Mouse (Mus musculus) layer of hippocampus, postnatal 14 days (tissue): ENCODE data around the gene Mipep. TPM values are rescaled to one million over a fixed set of nuclear protein-coding genes. Genes with fewer than 3 reads are reported as not detected.

Experiments used
- DNase-seq, 2 experiments: peaks; one replicate each; pipeline ENCODE4 v3.0.0; 2021 to 2022; ENCODE audit warnings: low spot score in 2 of 2, mixed read lengths in 1 of 2
- total RNA-seq, 2 experiments: library from RNA; stranded (reverse); gene quantifications; 2 replicates each; pipeline ENCODE4 v1.2.3; 2021

The Mipep gene
- total RNA-seq, 2 experiments from 2014 or later, result 29.2 to 29.5 TPM

DNA sequence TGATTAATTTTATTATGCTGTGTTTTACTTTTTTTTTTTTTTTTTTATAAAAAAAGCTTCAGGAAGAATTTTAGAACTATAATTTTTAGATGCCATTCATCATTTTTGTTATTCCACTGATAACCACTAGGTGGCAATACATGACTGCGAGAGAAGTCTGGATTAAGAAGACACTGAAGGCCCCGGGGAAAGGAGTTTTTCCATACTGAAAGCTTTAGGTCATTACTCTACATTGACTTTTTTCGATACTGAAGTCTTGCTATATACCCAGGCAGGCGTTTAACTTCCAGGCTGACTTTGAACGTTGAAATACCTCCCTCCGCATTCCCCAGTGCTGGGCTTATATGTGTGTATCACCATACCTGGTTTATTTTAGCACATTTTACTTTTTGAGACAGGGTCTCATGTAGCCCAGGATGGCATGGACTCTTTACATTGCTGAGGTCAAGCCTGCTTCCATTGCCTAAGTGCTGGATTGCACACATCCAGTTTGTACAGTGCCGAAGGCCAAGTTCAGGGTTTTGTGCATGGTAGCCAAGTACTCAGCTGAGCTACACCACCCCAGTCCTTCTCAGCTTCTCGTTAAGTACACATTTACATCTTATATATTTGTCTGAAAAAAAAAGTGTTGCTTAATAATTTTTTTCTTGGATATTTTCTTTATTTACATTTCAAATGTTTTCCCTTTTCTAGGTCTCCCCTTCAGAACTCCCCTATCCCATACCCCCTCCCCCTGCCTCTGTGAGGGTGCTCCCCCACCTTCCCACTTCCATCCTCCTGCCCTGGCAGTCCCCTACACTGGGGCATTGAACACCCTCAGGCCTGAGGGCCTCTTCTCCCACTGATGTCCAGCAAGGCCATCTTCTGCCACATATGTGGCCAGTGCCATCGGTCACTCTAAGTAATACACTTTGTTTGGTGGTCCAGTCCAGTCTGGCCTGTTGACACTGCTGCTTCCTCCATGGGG, 15.7 kb downstream of the Mipep start:
- peak in 1 of 2 experiments; percentile 65 for DNase-seq

DNA sequence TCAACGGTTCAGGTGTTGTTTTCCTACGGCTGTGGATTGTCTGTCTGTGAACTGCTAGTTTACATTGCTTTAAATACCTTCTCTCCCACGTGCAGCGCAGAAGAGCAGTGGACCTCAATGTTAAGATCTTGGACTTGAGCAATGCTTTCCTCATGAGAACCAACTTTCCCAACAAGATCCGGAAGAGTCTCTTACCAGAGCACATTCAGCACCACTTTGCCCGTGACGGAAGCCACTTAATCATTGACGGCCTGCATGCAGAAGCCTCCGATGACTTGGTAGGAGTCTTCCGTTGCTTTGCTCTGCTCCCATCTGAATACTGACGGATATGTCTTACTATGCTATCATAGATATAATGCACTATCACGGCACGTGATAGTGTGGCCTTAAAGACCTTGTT, 17.7 kb downstream of the Mipep start:
- DNase-seq, result no peak

DNA sequence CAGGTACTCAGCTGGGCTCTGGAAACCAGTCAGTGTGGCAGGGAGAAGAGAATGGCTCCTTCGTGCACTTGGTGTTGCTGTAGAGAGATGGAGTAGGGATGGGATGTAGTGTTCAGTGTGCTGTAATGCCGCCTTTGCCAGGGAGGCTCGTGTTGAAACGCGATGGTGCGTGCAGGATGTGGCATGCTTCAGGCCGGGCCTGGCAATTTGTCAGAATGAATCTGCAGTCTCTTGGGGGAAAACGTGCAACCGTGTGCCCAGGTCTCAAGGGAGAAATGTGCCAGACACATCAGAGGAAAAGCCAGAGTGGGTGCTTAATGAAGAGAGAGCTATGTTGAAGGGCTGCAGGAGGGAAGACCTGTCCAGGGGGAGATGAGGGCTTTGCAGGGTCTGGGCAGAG, 20.6 kb downstream of the Mipep start:
- DNase-seq, result no peak

DNA sequence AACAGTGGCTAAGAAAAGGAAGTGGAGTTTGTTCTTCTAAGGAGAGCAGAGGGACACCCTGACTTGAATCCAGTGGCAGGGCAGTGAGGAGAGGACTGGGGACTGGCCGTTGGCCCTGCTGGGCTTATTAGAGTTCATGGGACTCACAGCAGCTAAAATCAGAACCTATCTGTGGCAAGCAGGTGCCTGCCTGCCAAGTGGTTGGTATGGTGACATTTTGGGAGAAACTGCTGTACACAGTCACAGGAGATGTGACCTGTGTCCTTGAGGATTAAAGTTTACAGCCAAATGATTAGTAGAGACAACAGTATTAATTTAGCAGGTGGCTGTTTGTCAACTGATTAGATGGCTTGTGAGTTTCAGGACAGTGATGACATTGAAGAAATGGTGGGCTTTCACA, 21.5 kb downstream of the Mipep start:
- DNase-seq, result no peak

DNA sequence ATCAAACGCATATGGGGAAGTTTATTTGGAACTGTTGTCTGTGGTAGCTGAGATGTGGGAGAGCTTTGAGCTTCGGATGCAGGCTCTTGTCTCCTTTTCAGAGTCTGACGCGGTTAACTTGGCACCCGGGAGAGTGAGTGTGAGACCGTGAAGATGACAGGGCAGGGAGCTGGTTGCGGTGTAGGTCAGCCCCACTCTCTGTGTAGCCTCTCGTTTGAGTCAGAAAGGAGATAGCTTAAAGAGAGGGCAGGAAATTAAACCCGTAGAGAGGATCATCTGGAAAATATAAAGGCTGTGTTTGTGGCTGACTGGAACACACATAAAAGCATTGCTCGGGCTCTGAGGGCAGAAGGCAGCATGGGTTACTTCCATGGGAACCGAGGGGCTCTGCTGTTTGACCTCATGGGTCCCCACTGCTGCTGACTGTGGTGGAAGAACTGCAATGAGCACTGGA, 22.5 kb downstream of the Mipep start:
- DNase-seq, result no peak

DNA sequence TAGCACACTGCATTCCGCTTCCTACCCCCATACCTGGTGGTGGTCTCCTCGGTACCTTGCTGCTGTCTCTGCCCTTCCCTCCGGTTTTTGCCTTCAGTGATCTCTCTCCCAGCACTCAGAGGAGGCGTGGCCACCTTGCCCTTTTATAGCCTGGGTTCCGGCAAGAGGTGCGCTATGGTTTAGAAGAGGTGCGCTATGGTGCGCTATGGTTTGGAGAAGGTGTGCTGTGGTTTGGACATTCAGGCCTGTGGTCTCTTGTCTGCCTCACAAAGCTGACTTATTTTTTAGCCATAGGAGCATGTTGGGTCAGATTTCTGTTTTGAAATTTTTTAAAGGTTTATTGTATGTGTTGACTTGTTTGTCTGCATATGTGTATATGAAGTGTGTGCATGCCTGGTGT, 25.5 kb downstream of the Mipep start:
- no peak for DNase-seq

DNA sequence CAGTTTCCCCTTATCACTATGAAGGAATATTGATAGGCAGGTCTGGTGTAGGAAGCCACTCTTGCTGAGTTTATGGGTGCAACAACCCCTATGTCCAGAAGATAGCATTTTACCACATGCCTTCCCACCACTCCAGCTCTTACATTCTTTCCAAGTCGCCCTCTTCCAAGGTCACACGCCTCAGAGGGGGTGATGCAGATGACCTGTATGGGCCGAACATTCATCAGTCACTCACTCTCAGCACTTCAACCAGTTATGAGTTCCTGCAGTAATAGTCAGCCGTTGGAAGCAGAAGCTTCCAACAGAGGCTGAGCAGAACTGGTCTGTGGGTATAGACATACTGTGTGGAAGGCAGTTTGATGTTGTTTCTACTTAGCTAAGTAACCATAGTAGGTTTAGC, 27.2 kb downstream of the Mipep start:
- no peak for DNase-seq

DNA sequence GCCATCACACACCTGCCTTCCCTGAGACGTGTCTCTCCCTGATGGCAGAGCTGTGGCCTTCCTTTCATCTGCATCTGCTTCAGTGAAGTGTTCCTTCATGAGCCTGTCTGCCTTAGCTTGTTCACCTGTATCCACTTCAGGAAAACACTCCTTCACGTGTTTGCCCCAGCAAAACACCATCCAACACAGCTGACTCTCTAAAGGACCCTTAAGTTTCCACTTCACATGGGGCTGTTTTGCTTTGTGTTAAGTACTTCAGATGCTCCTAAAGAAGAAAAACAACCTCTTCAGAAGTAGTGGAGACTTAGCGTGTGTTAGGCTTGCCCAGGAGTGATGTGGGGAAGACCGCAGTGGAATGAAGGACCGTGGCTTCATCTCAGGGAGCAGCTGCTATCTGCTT, 30.7 kb downstream of the Mipep start:
- no peak for DNase-seq

DNA sequence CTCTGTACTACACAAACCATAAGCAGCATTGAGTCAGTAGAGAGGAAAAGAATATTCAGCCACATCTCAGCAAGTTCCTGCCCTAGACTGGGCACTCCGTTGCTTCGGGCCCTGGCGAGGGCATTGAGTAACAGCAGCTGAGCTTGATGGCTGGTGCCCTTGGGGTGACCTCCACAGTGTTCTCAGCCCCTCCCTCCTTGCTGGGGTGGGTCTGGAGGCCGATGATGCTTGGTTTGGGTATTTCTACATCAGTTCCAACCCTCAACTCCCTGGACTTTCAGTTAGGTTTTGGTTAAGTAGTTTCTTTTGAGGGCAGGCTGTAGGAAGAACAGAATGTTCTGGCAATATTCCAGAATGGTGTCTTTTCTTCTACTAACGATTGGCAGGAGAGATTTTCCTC, 33.7 kb downstream of the Mipep start:
- no peak for DNase-seq

DNA sequence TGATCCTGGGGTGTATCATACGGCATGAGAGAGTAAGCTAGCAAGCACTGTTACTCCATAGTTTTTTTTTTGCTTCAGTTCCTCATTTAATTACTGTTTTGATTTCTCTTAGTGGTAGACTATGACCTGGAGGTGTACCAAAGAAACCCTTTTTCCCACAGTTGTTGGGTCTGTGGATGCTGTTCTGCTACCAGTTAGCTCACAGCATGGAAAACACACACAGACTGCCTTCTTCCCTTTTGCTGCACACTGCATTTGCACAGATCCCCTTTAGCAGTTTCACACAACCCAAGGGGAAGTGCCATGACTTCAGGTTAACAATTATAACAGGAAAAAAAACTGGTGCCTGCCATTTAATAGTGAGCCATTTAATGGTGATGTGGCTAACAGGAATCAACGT, 45.7 kb downstream of the Mipep start:
- DNase-seq, result no peak

DNA sequence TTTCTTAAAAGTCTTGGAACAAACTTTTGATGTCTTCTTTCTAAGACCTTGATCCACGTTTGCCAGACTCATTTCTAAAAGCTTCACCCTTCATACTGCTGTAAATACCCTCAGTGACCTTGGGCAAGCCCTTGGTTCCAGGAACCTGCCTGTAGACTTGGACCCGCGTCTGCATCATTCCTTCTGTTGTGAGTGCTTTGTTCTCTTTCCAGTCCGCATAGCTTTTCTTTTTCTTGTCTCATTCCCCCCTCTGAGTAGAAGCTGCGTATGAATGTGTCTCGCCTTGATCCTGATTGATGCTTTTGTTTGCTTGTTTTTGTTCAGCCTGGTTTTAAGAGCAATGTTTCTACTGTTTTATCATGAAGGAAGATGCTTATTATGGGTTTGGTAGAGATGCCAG, 52.3 kb downstream of the Mipep start:
- DNase-seq, result no peak

DNA sequence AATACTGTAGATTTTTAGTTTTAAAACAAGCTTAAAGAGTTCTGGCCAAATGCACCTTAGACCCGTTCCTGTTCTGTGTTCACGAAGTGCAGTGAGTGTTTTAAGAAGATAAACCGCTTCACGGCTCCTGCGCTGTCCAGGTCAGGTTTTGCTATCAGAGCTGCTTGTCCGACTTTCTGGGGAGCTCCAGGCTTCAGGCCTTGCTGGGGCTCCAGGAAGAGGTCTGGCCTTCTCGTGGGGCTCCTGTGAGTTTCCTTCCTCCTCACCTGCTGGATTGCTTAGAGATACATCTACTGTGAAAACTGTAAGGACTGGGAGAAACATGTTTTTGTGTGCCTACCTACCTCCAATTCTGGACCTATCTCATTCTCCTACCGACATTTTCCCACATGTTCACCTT, 55.3 kb downstream of the Mipep start:
- no peak for DNase-seq

DNA sequence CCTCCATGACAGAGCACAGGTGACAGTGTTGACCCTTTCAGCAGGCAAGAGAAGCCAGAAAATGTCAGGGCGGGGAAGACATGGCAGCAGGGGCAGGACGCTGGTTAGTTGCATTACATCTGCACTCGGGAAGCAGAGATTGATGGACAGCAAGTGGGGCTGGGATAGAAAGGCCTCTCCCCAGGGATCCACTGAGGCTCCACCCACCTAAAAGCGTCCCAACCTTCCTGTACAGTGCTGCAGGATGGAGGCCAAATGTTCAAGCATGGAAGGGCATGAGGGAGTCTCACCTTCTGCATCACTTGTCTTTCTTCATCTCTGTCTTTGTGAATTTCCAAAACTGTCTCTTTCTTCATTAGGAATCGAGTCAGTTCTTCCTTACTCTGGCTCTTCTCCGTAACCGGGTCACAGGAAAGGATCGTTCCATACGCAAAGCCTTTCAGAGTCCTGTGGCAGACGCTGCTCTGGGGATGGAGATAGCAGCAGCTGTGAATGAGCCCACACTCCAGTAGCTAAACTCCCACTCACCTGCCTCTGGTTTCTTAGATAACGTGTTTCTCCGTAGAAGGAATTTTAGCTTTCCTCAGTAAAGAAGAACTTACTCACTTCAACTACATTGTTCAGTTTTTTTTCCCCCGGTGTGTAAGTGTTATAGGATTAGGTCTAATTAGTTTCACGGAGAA, 57.7 kb downstream of the Mipep start:
- no peak for DNase-seq

DNA sequence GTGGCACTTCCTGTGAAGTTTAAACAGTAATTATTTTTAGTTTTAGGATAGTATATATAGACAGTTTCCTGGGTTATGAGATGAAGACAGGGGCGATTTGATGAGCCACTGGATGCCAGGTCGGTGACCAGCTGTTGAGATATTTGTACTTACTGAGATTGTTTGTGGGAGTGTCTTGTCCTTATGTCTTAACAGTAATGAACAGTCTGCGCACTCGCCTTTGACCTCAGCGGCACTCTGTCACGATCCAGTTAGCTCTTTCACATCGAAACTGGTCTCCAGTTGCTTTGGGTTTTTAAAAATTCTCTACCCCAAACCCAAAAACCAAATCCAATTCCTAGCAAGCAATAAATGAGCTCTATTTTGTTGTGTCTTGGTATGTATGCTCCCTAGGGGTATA, 59.2 kb downstream of the Mipep start:
- no peak for DNase-seq

DNA sequence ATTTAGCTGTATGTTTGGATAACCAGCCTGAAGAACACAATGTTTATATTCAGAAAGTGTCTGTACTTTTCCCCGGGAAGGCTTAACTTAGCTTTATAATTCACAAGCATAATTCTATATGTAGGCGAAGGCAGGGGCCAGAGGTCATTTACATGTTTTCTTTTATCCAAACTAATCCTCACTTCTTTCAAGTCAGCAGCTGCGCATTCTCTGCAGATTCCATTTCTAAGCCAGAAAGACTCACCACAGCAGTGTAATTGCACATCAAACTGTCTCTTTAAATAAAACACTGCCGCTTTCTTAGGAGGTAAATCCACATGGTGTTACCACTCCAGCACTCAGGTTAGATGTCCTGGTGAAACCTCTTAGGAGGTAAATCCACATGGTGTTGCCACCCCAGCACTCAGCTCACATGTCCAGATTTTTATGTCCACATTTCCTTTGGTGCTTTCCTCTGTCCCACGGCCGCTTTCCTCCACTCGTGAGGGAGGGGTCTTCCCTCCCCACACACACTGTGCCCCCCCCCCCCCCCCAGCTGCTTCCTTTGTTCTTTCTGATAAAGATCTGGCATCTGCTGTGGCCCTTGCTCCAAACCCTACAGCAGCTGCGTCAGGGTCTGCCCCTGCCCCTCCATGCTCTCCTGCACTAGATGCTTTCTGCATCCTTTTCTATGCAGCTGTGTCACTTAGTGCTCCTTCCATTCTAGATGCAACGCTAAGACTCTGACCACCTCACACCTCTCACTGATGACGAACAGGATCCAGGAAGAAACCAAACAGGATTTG, 61.1 kb downstream of the Mipep start:
- no peak for DNase-seq

DNA sequence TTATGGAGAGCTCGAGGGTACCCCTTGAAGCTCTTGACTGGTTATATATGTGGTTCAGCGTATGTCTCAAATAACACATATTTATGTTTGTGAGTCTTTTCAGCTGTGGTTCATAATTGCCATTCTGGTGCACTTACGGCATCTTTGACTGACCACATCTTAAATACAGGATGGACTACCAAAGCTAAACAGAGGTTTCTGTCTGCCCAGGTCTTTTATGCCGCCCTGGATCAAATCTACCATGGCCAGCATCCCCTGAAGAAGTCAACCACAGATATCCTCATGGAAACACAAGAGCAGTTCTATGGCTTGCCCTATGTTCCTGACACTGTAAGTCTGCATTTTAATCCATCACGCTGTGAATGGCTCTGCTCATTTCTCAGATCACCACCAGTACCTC, 61.8 kb downstream of the Mipep start:
- DNase-seq, result no peak

DNA sequence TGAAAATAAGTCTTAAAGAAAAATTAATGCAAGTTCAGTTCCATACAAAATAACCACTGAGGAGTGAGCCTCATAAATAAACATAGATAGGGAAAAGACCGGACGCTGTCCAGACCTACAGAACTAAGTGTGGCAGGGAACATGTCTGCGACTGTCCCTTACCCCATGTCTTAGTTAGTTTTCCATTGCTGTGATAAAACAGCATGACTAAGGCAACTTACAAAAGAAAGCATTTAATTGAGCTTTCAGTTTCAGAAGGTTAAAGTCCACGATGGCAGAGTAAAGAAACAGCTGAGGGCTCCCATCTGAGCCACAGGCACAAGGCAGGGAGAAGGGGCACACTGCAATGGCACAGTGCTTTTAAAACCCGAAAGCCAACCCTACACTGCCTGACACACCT, 63.8 kb downstream of the Mipep start:
- DNase-seq, result no peak

DNA sequence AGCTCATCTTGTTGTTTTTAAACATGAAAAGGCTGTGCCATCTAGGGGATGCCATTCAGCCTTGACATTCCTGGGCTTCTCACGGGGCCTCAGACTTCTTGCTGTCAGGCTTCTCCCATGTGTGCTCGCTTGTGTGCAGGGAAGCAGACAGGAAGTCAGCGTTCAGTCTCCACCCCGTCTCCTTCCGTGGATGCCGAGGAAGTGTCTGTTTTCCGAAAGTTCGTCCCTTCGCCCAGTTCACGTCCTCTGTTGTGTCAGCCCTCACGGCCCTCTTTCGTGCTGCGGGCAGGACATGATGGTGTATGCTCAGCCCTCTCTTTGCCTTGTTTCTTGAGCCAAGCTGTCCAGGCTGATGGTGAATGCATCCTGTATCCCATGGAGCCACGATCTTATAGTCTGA, 65.7 kb downstream of the Mipep start:
- DNase-seq, result no peak

DNA sequence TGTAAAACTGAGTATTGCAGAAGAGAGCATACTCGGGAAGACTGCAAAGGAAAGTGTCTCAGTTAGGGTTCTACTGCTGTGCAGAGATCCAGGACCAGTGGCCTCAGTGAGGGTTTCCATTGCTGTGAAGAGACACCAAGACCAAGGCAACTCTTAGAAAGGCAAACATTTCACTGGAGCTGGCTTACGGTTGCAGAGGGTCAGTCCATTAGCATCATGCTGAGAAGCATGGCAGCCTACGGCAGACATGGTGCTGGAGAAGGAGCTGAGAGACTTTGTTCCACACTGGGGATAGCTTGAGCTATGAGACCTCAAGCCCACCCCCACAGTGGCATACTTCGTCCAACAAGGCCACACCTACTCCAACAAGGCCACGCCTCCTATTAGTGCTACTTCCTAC, 67.3 kb downstream of the Mipep start:
- no peak for DNase-seq

DNA sequence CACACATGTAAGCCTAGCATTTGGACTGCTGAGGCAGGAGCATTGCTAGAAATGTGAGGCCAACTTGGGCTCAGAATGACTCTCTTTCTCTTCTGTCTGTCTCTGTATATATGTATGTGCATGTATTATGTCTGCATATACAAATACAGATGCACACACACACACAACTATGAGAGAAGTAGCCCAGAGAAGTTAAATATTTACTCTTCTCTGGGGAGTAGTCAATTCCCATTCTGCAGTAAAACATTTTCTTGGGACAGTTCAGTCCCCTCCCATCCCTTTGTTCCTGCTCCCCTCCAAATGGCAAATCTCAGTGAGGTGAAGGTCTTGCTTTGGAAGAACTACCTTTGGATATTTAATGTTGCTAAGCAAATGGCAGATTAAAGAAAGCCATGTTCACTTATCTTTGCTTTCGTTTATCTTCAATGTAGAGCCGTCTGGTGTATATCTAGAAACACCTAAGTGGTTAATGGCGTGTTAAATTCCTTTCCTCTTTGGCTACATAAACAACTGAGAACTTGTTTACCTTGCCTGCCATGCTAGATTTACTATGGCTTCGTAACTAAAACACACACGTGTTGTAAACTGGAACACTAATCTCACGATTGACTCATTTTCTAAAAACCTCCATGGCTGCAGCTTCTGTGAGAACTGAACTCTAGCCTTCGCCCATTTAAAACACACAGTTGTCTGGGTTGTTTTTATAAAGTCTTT, 72.0 kb downstream of the Mipep start:
- no peak for DNase-seq

DNA sequence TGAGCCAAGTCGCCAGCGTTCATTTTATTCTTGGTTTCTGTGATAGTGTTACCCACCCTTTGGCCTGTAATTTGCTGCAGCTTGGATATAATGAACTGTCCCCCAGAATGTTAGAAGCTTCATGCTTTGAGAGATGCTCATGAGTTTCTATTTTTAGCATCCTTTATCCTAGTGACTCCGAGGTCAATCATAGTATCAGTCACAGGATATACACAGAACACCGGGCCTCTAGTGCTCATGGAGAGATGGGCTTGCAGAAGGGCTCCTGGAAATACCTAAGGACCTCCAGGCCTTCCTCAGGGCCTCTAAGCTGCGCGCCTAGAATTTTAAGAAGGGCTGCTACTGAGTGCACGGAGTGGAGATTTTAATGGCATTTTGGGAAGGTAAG, 72.5 kb downstream of the Mipep start:
- DNase-seq, result no peak
